Mouse (Mus musculus) cerebellum, adult 11 months (tissue): Measurements from ENCODE around the gene Cisd3.
"Not testable (repeated sequence)": the region's sequence is repeated elsewhere in the genome, so short reads cannot be mapped to it uniquely, and the experiment has no call there.

Experiments used
- DNase-seq: peaks from one replicate; pipeline ENCODE4 v3.0.0; 2022

Gene Cisd3

DNA sequence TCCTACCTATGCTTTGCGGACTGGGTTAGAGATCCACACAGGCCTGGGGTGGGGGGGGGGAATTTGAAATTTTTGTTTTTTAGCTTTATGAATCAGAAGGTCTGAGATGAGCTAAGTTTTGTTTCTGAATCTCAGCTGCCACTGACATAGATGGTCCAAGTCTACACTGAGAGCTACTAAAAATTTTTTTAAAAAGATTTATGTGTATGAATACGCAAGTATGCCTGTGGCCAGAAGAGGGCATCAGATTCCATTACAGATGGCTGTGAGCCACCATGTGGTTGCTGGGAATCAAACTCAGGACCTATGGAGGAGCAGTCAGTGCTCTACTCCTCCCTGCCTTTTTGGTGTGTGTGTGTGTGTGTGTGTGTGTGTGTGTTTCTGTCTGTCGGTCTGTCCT lies 28.7 kb downstream of the Cisd3 start:
- DNase-seq: no peak

DNA sequence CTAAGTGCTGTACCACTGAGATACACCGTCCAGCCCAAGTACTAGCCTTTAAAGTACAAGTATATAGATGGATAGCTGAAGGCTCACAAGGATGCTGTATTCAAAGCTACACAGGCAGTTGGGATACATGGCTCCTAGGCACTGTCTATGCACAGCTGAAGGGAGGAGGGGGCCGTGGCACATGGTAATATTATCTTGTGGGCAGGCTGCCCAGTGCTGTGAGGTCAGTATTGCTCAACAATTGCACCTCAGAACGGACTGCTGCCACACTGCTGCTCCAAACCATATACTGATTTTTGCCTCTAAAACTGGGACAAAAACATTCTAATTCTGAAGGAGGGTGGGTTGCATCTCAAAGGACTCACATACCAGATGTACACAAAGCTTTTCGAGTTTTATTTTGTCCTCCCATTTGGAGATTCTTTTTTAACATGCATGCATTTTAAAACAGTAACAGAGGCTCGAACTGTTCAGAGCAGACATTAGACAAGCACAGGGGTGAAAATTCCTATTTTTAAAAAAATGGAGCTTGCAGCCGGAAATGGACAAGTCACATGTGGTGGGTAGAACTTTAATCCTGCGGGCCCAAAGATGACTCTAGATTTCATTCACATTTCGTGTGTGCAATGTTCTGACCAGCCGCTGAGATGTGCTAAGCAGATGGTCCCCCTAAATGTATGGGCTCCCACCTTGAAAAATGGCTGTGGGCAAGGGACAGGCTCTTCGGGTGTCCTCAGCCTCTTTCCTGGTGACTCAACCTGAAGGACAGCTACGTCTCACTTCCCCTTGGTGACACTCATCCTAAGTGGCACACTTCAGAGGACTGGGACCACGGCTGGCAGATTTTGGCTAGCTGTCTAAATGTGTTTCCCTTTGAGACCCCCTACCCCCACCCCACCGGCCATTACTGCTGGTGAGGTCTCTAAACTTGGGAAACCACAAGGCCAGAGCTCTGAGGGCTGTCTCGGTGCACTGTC lies 29.4 kb downstream of the Cisd3 start:
- DNase-seq: no peak

DNA sequence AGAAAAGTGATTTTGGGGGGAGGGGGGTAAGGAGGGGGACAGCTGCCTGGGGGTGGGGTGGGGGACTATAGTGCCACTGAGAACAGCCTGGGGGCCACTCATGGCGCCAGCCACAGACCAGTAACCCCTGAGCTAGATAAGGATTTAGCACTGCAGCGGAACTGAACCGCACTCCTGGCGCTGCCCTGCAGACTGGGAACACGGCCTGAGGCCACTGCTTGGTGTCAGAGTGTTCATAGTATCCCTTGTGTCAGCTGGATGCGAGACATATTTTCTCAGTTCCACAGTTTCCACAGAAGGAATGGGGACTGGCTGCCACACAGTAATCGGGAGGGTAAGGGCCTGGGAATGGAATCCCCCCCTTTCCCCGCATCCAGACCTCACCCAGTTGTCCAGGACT lies 30.4 kb downstream of the Cisd3 start:
- DNase-seq: no peak

DNA sequence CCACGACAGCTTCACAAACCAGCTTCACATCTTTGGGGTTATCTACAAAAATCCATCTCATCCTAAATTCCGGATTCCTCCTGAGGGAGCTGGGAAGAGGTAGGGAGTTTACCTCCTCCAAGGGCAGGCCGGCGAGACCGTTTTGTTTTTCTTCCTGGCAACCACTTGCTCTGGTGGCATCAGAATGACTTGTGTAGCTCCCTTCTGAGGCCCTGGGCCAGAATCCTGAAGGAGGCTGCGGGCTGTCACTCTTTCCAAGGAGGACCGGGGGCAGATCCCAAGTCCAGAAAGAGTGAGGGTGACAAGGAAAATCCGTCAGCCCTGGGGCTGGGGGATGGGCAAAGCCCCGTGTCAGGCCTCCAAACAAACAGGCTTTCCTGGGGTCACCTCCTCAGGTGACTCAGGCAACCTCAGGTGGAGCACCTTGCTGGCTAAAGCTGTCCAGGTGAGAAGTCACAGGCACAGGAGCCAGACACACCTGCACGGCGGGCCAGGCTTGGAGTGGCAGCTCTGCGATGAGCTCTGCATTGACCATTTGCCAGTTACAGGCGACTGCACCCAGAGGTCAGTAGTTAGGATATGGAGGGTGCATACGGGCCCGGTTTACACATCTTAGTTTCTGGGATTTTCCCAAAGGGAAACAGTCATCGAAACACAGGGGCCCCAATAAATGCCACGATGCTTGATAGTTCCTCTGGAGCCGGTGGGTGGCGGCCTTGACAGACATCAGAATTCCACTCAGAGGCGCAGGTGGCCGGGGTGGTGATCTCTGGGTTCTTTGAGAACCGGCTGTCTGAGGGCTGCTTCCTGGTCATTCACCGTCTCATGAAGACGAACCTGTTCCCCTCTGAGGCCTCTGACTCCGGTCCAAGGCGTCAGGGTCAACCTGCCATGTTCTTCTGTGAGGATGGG lies 32.0 kb downstream of the Cisd3 start:
- no peak for DNase-seq

DNA sequence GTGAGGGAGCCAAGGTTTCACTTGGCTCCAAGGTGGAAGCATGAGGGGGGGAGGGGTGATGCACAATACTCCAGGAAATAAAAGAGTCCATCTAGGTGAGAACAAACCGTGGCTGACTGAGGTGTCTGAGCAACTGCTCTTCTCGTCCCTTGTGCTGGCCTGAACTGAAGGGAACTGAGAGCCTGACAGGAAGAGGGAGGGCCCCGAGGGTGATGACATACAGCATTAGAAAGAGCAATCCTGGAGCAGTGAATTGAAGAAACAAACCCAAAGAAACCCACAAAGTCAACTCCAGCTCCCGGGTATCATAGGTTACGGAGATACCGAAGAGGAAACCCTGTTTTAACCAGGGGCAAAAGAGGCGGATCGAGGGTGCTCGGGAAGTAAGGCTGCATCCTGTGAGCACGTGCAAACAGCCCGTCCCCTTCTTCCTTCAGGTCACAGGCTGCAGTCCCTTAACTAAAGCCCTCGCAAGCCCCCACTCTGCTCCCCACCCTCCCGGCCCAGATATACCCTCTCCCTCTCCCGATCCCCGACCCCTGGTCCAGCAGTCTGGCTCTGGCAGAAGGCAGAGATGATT lies 32.7 kb downstream of the Cisd3 start:
- DNase-seq: no peak

DNA sequence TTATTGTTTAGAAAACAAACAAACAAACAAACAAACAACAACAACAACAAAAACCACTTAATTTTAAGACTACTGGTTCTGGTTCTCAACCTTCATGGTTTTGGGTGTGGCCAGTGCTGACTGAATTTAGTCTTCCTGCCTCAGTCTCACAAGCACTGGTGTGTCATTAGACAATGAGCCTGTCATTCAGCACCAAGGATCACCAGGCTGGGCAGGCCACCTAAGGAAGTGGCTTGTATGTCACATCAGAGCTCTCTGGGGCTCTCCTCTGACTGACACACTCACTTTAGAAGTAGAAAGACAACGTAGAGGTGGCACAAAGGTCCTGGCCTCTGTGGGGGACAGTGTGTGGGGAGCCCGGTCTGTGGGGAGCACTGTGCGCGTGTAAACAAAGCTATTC lies 33.4 kb downstream of the Cisd3 start:
- DNase-seq: no peak

DNA sequence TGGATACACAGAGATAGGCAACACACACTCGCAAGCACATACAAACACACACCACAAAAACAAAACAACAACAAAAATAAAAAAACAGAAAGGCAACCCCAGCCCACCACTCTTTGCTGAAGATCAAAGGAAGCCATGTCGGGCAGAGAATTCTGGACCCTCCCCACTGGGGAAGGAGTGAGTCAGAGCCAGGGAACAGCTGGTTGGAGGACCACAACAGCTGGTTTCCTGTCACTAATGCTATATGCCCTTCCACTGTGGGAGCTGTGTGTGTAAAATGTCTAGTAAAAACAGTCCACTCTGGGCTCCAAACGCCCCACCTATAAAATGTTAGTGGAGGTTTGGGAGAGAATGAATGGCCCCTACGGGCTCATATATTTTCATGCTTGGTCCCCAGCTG lies 35.7 kb downstream of the Cisd3 start:
- no peak for DNase-seq

DNA sequence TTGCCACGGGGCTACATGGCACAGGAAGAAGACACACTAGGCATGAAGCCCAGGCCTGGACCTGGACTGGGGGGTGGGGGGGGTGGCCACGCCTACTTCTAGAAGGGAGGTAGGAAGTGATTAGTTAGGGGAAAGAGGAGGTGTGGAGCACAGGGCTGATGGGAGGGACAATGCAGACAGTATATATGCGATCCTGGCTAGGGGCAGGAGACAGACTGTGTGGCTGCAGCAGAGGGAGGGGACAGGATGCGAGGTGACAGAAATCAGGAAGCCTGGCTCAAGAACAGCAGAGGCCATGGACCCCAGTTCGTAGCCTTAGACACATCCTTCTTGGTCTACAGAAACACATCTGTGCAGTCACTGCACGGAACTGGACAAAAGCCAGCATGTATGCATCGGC lies 38.1 kb downstream of the Cisd3 start:
- no peak for DNase-seq

DNA sequence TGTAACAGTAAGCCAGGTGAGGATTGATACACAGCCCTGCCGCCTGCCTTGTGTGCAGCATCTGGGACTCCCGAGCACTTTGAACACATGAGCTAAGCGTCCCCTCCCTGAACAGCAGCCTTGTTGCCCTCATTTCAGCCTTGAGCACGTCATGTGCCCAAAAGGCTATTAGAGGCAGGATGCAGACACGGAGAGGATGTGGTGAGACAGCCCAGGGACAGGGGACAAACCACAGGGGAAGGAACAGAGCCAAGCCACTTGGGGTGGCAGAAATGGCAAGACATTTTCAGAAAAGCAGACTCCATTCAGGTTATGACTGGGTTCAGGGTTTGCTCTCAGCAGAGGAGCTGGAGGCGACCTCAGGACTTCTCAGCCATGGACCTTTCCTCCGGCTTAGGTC lies 42.7 kb downstream of the Cisd3 start:
- DNase-seq: no peak

DNA sequence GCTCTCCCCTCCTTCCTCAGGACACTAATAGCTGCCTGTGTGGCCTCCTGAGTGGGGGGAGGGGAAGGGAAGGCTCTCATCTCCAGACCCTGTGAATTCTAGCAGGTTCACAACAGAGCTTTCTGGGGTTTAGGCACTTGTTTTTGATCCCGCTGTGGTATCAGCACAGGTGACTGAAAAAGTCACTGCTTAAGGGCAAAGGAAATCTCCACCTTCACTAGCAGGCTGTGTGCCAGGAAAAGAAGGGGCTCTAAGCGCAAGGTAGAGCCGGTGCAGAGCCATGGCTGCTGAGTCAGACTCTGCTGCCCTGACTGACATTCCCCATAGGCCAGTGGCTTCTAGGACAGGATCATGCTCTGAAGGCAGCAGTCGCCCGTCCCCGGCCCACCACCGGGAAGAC lies 43.1 kb downstream of the Cisd3 start:
- no peak for DNase-seq

DNA sequence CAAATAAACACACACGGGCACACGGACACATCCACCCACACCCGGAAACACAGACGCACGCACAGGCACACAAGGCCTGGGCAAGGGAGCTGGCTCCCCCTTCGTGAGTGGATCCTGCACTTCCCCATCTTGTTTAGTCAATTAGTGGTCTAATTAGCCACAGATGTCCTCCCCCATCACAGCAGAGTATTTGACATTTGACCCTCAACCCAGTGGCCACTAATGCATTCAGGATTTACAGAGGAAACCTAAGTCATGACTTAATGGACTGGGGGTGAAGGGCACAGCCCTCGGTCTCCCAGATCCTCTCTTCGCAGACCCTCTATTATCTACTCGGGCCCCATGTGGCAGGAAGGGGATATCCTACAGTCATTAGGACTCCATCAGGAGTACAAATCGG lies 48.1 kb downstream of the Cisd3 start:
- DNase-seq: no peak

DNA sequence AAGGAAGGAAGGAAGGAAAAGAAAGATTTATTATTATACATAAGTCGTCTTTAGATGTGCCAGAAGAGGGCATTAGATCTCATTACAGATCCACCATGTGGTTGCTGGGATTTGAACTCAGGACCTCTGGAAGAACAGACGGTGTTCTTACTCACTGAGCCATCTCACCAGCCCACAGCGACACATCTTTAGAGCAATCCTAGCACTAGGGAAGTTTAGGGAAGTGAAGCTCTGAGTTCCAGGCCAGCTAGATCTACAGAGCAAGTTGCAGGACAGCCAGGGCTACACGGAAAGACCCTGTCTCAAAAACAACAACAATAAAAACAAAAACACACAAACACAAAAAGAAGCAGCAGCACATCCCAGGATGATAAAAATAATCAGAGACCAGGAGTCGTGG lies 49.2 kb downstream of the Cisd3 start:
- DNase-seq: not testable (repeated sequence)

DNA sequence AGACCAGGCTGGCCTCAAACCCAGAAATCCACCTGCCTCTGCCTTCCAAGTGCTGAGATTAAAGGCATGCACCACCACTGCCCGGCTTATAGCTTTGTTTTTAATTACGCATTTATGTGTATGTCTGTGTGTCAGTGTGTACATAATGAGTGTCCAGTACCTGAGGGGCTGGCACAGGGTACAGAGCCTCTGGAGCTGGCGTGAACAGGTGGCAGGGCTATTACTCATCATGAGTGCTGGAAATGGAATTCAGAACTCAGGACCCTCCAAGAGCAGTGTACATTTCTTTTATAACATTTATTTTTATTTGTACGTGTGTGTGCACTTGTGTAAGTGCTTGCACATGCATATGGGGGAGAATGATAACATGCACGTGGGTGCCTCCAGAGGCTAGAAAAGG lies 51.0 kb downstream of the Cisd3 start:
- DNase-seq: no peak

DNA sequence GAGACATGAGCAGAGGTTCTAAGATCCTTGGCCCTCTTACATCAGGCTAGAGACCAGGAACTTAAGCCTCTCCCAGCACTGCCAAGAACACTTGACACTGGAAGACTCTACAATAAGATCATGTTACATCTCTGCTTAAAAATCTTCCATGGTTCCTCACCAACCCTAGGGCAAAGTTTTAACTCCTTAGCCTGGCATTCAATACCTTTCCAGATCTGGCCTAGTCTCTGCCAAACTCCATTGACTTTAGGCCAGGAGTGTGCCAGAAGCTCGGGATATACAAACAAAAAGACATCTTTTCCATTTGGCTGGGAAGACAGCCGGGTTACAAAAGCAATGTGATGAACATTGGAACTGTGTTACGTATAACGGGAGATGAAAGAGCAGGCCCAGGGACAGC lies 52.0 kb downstream of the Cisd3 start:
- no peak for DNase-seq
